Mouse (Mus musculus) CH12.LX (cell line): ENCODE results near the gene Btbd6.

Experiments used
- CTCF ChIP-seq, 2 experiments: IDR thresholded peaks in 1 of 2; conservative IDR thresholded peaks in 1 of 2; 2 replicates each; pipeline ENCODE4 v1.5.1; 2011 to 2012; ENCODE audit warnings: low read depth in 2 of 2, low read length in 2 of 2, improper control_type of control experiment in 1 of 2, inconsistent platforms in 1 of 2, mild to moderate bottlenecking in 1 of 2, moderate library complexity in 1 of 2
- ETS1 ChIP-seq: conservative IDR thresholded peaks from 2 replicates; pipeline ENCODE4 v1.6.1; 2012; ENCODE audit warnings: low read depth, mild to moderate bottlenecking, inconsistent platforms, low read length, improper control_type of control experiment, moderate library complexity
- GABPA ChIP-seq: IDR thresholded peaks from 2 replicates; pipeline ENCODE4 v1.6.1; 2012; ENCODE audit warnings: low read depth, low read length, improper control_type of control experiment, inconsistent platforms; ENCODE audit not compliant: insufficient replicate concordance
- JUN ChIP-seq: IDR thresholded peaks from 2 replicates; pipeline ENCODE4 v1.6.1; 2011; ENCODE audit warnings: low read depth, mild to moderate bottlenecking, low read length, improper control_type of control experiment, moderate library complexity; ENCODE audit not compliant: insufficient read depth
- KAT2A ChIP-seq: IDR thresholded peaks from 2 replicates; pipeline ENCODE4 v1.6.1; 2012; ENCODE audit warnings: low read length, improper control_type of control experiment, inconsistent platforms; ENCODE audit not compliant: insufficient replicate concordance
- MAFK ChIP-seq: IDR thresholded peaks from 2 replicates; pipeline ENCODE4 v1.6.1; 2011; ENCODE audit warnings: low read length, improper control_type of control experiment; ENCODE audit not compliant: insufficient replicate concordance
- MAZ ChIP-seq: IDR thresholded peaks from 2 replicates; pipeline ENCODE4 v1.6.1; 2012; ENCODE audit warnings: low read depth, mild to moderate bottlenecking, inconsistent platforms, low read length, improper control_type of control experiment, moderate library complexity
- NELFE ChIP-seq: IDR thresholded peaks from 2 replicates; pipeline ENCODE4 v1.6.1; 2011; ENCODE audit warnings: low read depth, low read length, improper control_type of control experiment
- POLR2A ChIP-seq: IDR thresholded peaks from 2 replicates; pipeline ENCODE4 v1.6.1; 2011; ENCODE audit warnings: low read depth, mild to moderate bottlenecking, improper control_type of control experiment, low read length
- RCOR1 ChIP-seq: conservative IDR thresholded peaks from 2 replicates; pipeline ENCODE4 v1.6.1; 2012; ENCODE audit warnings: low read depth, mild to moderate bottlenecking, inconsistent platforms, low read length, improper control_type of control experiment
- SMC3 ChIP-seq: IDR thresholded peaks from 2 replicates; pipeline ENCODE4 v1.6.1; 2011; ENCODE audit warnings: low read depth, low read length, improper control_type of control experiment
- USF2 ChIP-seq: conservative IDR thresholded peaks from 2 replicates; pipeline ENCODE4 v1.6.1; 2011; ENCODE audit warnings: low read depth, low read length, improper control_type of control experiment
- ZC3H11A ChIP-seq: IDR thresholded peaks from 2 replicates; pipeline ENCODE4 v1.6.1; 2012; ENCODE audit warnings: low read depth, mild to moderate bottlenecking, inconsistent platforms, low read length, improper control_type of control experiment

GRCm38 (mm10) chr12:113001133-113001474 is 24.8 kb downstream of the Btbd6 start:
- TF ChIP-seq JUN (no peak), CTCF (conservative IDR thresholded peaks at IDR 0.05 in 1 of 2, IDR thresholded peaks at IDR 0.05 in 1 of 2; ENCODE audit: low read depth in 2 of 2, low read length in 2 of 2) (no peak), POLR2A (no peak), MAFK (no peak), NELFE (no peak), ZC3H11A (no peak), USF2 (no peak), RCOR1 (no peak), GABPA (no peak), SMC3 (no peak), ETS1 (no peak), KAT2A (no peak), MAZ (no peak)
